ENCODE assay signal across 10 mouse cellular contexts in the genomic region with DNA sequence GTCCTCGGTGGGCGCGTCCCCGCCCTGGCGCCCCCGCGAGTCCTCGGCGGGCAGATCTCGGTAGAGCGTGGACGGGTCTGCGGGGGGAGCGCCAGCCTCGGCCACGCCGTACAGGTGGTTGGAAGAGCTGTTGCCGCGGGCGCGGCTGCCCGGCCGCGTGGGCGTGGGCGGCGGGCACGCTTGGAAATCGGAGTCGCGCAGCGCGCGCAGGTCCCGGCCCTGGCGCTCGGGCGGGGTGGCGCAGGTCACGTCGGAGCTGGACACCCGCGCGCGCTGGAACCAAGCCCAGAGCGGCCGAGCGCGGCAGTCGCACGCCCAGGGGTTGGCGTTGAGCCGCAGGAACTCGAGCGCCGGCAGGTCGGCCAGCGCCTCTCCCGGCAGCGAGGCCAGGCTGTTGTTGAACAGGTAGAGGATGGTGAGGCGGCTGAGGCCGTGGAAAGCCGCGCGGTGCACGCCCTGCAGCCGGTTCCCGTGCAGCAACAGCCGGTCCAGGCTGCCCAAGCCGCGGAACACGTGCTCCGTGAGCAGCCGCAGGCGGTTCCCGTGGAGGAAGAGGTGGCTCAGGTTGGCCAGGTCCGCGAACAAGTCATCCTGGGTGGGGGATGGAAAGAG. TPM values are rescaled to one million over a fixed set of nuclear protein-coding genes. Genes with fewer than 3 reads are reported as not detected.
DNase-seq lines count a peak whose midpoint lies in the region; ATAC-seq and TF ChIP-seq lines count a peak whose summit lies in the region.
"Had no signal": no experiment of that assay in that cellular context is flagged by ENCODE, and none has a peak within 500 bp of the region (broad histone marks: within the 10 kb centered on the region; RNA-seq: fewer than 3 reads in every experiment).

No protein-coding gene starts in this region.

- peaks cover 91% of the 10 kb centered on the region for H3K27me3 ChIP-seq in heart, embryonic 11.5 days (ENCODE audit: control insufficient read depth, insufficient read depth, low read length)
- H3K27me3 ChIP-seq in kidney, adult 2 months (replicated peaks; ENCODE audit: control insufficient read depth, insufficient read depth, low read length): no peaks in the 10 kb centered on the region
- H3K27me3 ChIP-seq in lung, embryonic 14.5 days (ENCODE audit: insufficient read depth, low read length): peaks cover 89% of the 10 kb centered on the region

- H3K27ac ChIP-seq in layer of hippocampus, adult 2 months: peak overlapping the region; percentile 78
- H3K27ac ChIP-seq in heart, embryonic 11.5 days (ENCODE audit: low read depth, low read length): no peak overlapping the region
- H3K27ac ChIP-seq in kidney, adult 2 months (ENCODE audit: insufficient read depth, low read depth, low read length): no peak overlapping the region
- H3K27ac ChIP-seq in lung, embryonic 14.5 days (ENCODE audit: low read depth): no peak overlapping the region

- TF ChIP-seq POLR2A in kidney, adult 2 months (IDR thresholded peaks at IDR 0.05; ENCODE audit: low read depth, low read length): no peak

- peak overlapping the region; percentile 47; the same call in 1 of the 2 replicates for H3K9ac ChIP-seq in heart, embryonic 11.5 days (ENCODE audit: low read depth, low read length)
- H3K9ac ChIP-seq in lung, embryonic 14.5 days: peak overlapping the region; percentile 5

- H3K4me1 ChIP-seq in heart, embryonic 11.5 days (ENCODE audit: control insufficient read depth, insufficient read depth, low read length): peaks cover 12% of the 10 kb centered on the region
- H3K4me1 ChIP-seq in kidney, adult 2 months (ENCODE audit: control insufficient read depth, insufficient read depth, low read length): no peaks in the 10 kb centered on the region
- H3K4me1 ChIP-seq in lung, embryonic 14.5 days (ENCODE audit: insufficient read depth): no peaks in the 10 kb centered on the region

- no peak for TF ChIP-seq CTCF in layer of hippocampus, adult 2 months (conservative IDR thresholded peaks at IDR 0.05)
- no peak for TF ChIP-seq CTCF in kidney, adult 2 months (conservative IDR thresholded peaks at IDR 0.05; ENCODE audit: insufficient read depth, insufficient read length, low read depth, low read length)
- TF ChIP-seq CTCF in lung, embryonic 14.5 days (IDR thresholded peaks at IDR 0.05; ENCODE audit: low read depth): no peak

- ATAC-seq in heart, embryonic 11.5 days (replicated peaks; ENCODE audit: insufficient number of reproducible peaks, low FRiP score, low TSS enrichment): 0 out of 2 replicates have a peak, but pooled peaks have one; percentile 40
- peak; percentile 35 for ATAC-seq in lung, embryonic 14.5 days (ENCODE audit: insufficient read depth)

- H3K9me3 ChIP-seq in heart, embryonic 11.5 days (replicated peaks; ENCODE audit: control insufficient read depth, low read length): no peaks in the 10 kb centered on the region
- no peaks in the 10 kb centered on the region for H3K9me3 ChIP-seq in lung, embryonic 14.5 days (ENCODE audit: low read depth, low read length)

- DNase-seq in layer of hippocampus, adult 2 months (ENCODE audit: low spot score in 2 of 2): no peak
- no peak for DNase-seq in layer of hippocampus, adult 9-11 months
- DNase-seq in cerebellum, postnatal 36 days: peak; percentile 39 to 57
- peak; percentile 86 for DNase-seq in kidney, adult 2 months
- peak; percentile 67 for DNase-seq in lung, embryonic 14.5 days
- DNase-seq in retina, postnatal 1 day: peak; percentile 73
- no peak for DNase-seq in thymus, postnatal 25 days

- H3K36me3 ChIP-seq in heart, embryonic 11.5 days (ENCODE audit: control insufficient read depth, insufficient read depth, low read length): no peaks in the 10 kb centered on the region
- H3K36me3 ChIP-seq in kidney, adult 2 months (ENCODE audit: control insufficient read depth, insufficient read depth, low read length): no peaks in the 10 kb centered on the region
- no peaks in the 10 kb centered on the region for H3K36me3 ChIP-seq in lung, embryonic 14.5 days (ENCODE audit: insufficient read depth)

- H3K4me2 ChIP-seq in heart, embryonic 11.5 days: peak overlapping the region; percentile 87
- peak overlapping the region; percentile 93 for H3K4me2 ChIP-seq in lung, embryonic 14.5 days

- peak overlapping the region; percentile 22 for H3K4me3 ChIP-seq in layer of hippocampus, adult 2 months
- peak overlapping the region; percentile 50 for H3K4me3 ChIP-seq in heart, embryonic 11.5 days (ENCODE audit: low read depth, low read length)
- H3K4me3 ChIP-seq in kidney, adult 2 months (ENCODE audit: insufficient read depth, low read depth, low read length): peak overlapping the region; percentile 41
- peak overlapping the region; percentile 41 for H3K4me3 ChIP-seq in lung, embryonic 14.5 days (ENCODE audit: low read depth, low read length)
- H3K4me3 ChIP-seq: erythroblast, embryonic 14.5 days had no signal

- WGBS in heart, embryonic 11.5 days (ENCODE audit: insufficient replicate concordance): 2% methylated on average over 76 of the region's 78 CpGs
- under 1% methylated on average over 76 of the region's 78 CpGs for WGBS in kidney, adult 2 months
- WGBS in lung, embryonic 14.5 days: under 1% methylated on average over 75 of the region's 78 CpGs

RNA-seq across cellular contexts. Expression of a gene that starts 14.3 kb away (rescaled TPM):
- 10 to 100 TPM; 85.9 to 88.8 TPM for total RNA-seq in layer of hippocampus, adult 2 months (2021)
- 0.23 and 1.1 TPM in 2 replicates for polyA plus RNA-seq in heart, embryonic 11.5 days (2014; fragmentation: Nextera tagmentation; extraction: Ambion mirVana)
- 1.4 and 1.5 TPM in 2 replicates for polyA plus RNA-seq in kidney, adult 2 months (2012; rRNA removed)
- polyA plus RNA-seq in lung, embryonic 14.5 days (2014; fragmentation: Nextera tagmentation; extraction: Ambion mirVana): 1.1 and 1.2 TPM in 2 replicates
- total RNA-seq: CH12.LX had no signal
- polyA plus RNA-seq: erythroblast, embryonic 14.5 days had no signal

RNA-seq across cellular contexts. Expression of a gene that starts 33.6 kb away (rescaled TPM):
- under 1 TPM; 0.27 to 0.79 TPM for total RNA-seq in layer of hippocampus, adult 2 months (2021)
- polyA plus RNA-seq in heart, embryonic 11.5 days (2014; fragmentation: Nextera tagmentation; extraction: Ambion mirVana): 36.1 and 41.4 TPM in 2 replicates
- 3.6 and 4.3 TPM in 2 replicates for polyA plus RNA-seq in kidney, adult 2 months (2012; rRNA removed)
- 18.8 and 20.2 TPM in 2 replicates for polyA plus RNA-seq in lung, embryonic 14.5 days (2014; fragmentation: Nextera tagmentation; extraction: Ambion mirVana)

RNA-seq across cellular contexts. Expression of a gene that starts 45.4 kb away (rescaled TPM):
- total RNA-seq in layer of hippocampus, adult 2 months (2021): 10 to 100 TPM; 48.7 to 57.5 TPM
- polyA plus RNA-seq in heart, embryonic 11.5 days (2014; fragmentation: Nextera tagmentation; extraction: Ambion mirVana): 76.8 and 77.9 TPM in 2 replicates
- 62.2 and 90.3 TPM in 2 replicates for polyA plus RNA-seq in kidney, adult 2 months (2012; rRNA removed)
- polyA plus RNA-seq in lung, embryonic 14.5 days (2014; fragmentation: Nextera tagmentation; extraction: Ambion mirVana): 55.4 and 58.7 TPM in 2 replicates

RNA-seq across cellular contexts. Expression of a gene that starts 49.8 kb away (rescaled TPM):
- total RNA-seq in layer of hippocampus, adult 2 months (2021): not detected
- 0.37 and 0.49 TPM in 2 replicates for polyA plus RNA-seq in heart, embryonic 11.5 days (2014; fragmentation: Nextera tagmentation; extraction: Ambion mirVana)
- polyA plus RNA-seq in kidney, adult 2 months (2012; rRNA removed): 2.6 TPM in 1 of 2 replicates, not detected in the other
- polyA plus RNA-seq in lung, embryonic 14.5 days (2014; fragmentation: Nextera tagmentation; extraction: Ambion mirVana): 0.11 and 0.24 TPM in 2 replicates

Comparison
In these comparisons a context has a peak if more than half of its experiments do, and no peak if none do; other contexts are left out.
1. DNase-seq: peak in cerebellum, postnatal 36 days (2 of 2), kidney, adult 2 months (single experiment), lung, embryonic 14.5 days (single experiment) and retina, postnatal 1 day (single experiment); none in layer of hippocampus, adult 2 months (0 of 2), layer of hippocampus, adult 9-11 months (single experiment) and thymus, postnatal 25 days (single experiment).
2. Peak in every context shown above with its lines, with median percentiles within 50 percentile points of each other: H3K4me3 ChIP-seq.